In the genomic region with DNA sequence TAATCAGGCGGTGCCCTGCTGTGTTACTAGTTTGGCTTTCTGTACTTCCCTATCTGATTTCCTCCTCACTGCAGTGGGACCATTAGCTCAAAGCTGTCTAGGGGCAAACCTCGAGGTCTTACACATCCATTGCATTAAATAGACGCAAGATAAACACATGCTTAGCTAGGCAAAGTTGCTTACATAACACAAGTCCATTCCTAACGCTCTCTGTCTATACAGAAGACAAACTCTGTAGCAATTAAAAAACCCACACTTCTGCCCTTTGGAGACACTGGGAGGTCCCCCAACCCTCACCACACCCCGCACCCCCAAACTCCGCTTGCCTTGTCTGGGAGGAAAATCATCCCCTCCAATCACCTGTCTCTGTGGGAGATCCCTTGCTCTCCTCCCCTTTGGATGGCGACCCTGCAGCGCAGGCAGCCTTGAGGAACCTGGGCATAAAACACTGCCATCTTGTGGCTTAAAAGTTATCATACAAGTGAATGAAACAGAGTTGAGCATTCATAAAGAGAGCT, we compare ENCODE assay signal across 7 mouse cellular contexts. TPM values are rescaled to one million over a fixed set of nuclear protein-coding genes. Genes with fewer than 3 reads are reported as not detected.
DNase-seq lines count a peak whose midpoint lies in the region; ATAC-seq and TF ChIP-seq lines count a peak whose summit lies in the region.

No protein-coding gene starts in this region.

- H3K27me3 ChIP-seq in lung, embryonic 14.5 days (ENCODE audit: insufficient read depth, low read length) = no peaks in the 10 kb centered on the region

- no peak overlapping the region for H3K4me3 ChIP-seq in lung, embryonic 14.5 days (ENCODE audit: low read depth, low read length)

- no peak overlapping the region for H3K27ac ChIP-seq in lung, embryonic 14.5 days (ENCODE audit: low read depth)

- H3K36me3 ChIP-seq in lung, embryonic 14.5 days (ENCODE audit: insufficient read depth) = no peaks in the 10 kb centered on the region

- no peak overlapping the region for H3K4me2 ChIP-seq in lung, embryonic 14.5 days

- H3K9me3 ChIP-seq in lung, embryonic 14.5 days (ENCODE audit: low read depth, low read length) = no peaks in the 10 kb centered on the region

- no peak overlapping the region for H3K9ac ChIP-seq in lung, embryonic 14.5 days

- 15% methylated on average over 8 of the region's 8 CpGs for WGBS in lung, embryonic 14.5 days

- peak; percentile 71 for TF ChIP-seq CTCF in lung, embryonic 14.5 days (IDR thresholded peaks at IDR 0.05; ENCODE audit: low read depth)

- DNase-seq in urinary bladder, postnatal 25 days (ENCODE audit: low spot score) = peak; percentile 5
- DNase-seq in urinary bladder, postnatal 4 days (ENCODE audit: low spot score in 2 of 2) = no peak
- peak; percentile 41 to 50 for DNase-seq in cerebellum, adult 18-20 months
- peak; percentile 70 for DNase-seq in forelimb bud, embryonic 11.5 days (ENCODE audit: low read depth, low spot score)
- peak; percentile 11 for DNase-seq in kidney, postnatal 10 days
- DNase-seq in lung, embryonic 14.5 days = peak; percentile 82
- DNase-seq in retina, postnatal 7 days (ENCODE audit: low read depth, low spot score) = peak; percentile 33

- H3K4me1 ChIP-seq in lung, embryonic 14.5 days (ENCODE audit: insufficient read depth) = no peaks in the 10 kb centered on the region

- ATAC-seq in lung, embryonic 14.5 days (ENCODE audit: insufficient read depth) = peak; percentile 52; the same call in 1 of the 2 replicates

RNA-seq across cellular contexts. Expression of a gene that starts 33.8 kb away (rescaled TPM):
- 23.5 and 24.9 TPM in 2 replicates for polyA plus RNA-seq in lung, embryonic 14.5 days (2014; fragmentation: Nextera tagmentation; extraction: Ambion mirVana)

Comparison
In these comparisons a context has a peak if more than half of its experiments do, and no peak if none do; other contexts are left out.
1. DNase-seq: peak in urinary bladder, postnatal 25 days (single experiment), cerebellum, adult 18-20 months (2 of 2), forelimb bud, embryonic 11.5 days (single experiment), kidney, postnatal 10 days (single experiment), lung, embryonic 14.5 days (single experiment) and retina, postnatal 7 days (single experiment); none in urinary bladder, postnatal 4 days (0 of 2).